ENCODE assay signal across 8 mouse cellular contexts in genomic region chr10:128613154-128613440, GRCm38 (mm10). TPM values are rescaled to one million over a fixed set of nuclear protein-coding genes. Genes with fewer than 3 reads are reported as not detected.
A peak's percentile ranks its signal among the peaks of the same experiment; 100 is the strongest.
DNase-seq lines count a peak whose midpoint lies in the region; ATAC-seq lines count a peak whose summit lies in the region.

No protein-coding gene starts in this region.

- no peak for ATAC-seq in heart, embryonic 16.5 days (replicated peaks; ENCODE audit: extremely low read depth, insufficient read depth, low FRiP score)
- ATAC-seq in liver, embryonic 15.5 days (ENCODE audit: insufficient read depth) = 0 out of 2 replicates have a peak, but pooled peaks have one; percentile 7

- H3K27ac ChIP-seq in heart, embryonic 16.5 days (ENCODE audit: low read length) = no peak overlapping the region
- H3K27ac ChIP-seq in embryonic facial prominence, embryonic 10.5 days (replicated peaks) = no peak overlapping the region
- H3K27ac ChIP-seq in liver, embryonic 15.5 days (replicated peaks) = no peak overlapping the region

- H3K9ac ChIP-seq in heart, embryonic 16.5 days (ENCODE audit: low read length) = no peak overlapping the region
- H3K9ac ChIP-seq in liver, embryonic 15.5 days = no peak overlapping the region

- 31% methylated on average over 6 of the region's 6 CpGs for WGBS in heart, embryonic 16.5 days
- WGBS in embryonic facial prominence, embryonic 10.5 days = 36% methylated on average over 6 of the region's 6 CpGs
- 34% methylated on average over 6 of the region's 6 CpGs for WGBS in liver, embryonic 15.5 days (ENCODE audit: insufficient replicate concordance)

- peak overlapping the region; percentile 8; the same call in 1 of the 2 replicates for H3K4me2 ChIP-seq in heart, embryonic 16.5 days (ENCODE audit: low read depth, low read length)
- H3K4me2 ChIP-seq in liver, embryonic 15.5 days = peak overlapping the region; percentile 33; the same call in 1 of the 2 replicates

- H3K4me1 ChIP-seq in heart, embryonic 16.5 days (ENCODE audit: control insufficient read depth, insufficient read depth, low read length) = no peaks in the 10 kb centered on the region
- 0 out of 2 replicates have a peak, but pooled peaks cover 4% of the 10 kb centered on the region for H3K4me1 ChIP-seq in embryonic facial prominence, embryonic 10.5 days
- H3K4me1 ChIP-seq in liver, embryonic 15.5 days (replicated peaks) = peaks cover 5% of the 10 kb centered on the region; the same call in 1 of the 2 replicates

- no peaks in the 10 kb centered on the region for H3K36me3 ChIP-seq in heart, embryonic 16.5 days (ENCODE audit: control insufficient read depth, insufficient read depth)
- H3K36me3 ChIP-seq in embryonic facial prominence, embryonic 10.5 days (replicated peaks) = no peaks in the 10 kb centered on the region
- H3K36me3 ChIP-seq in liver, embryonic 15.5 days (replicated peaks) = no peaks in the 10 kb centered on the region

- no peaks in the 10 kb centered on the region for H3K27me3 ChIP-seq in heart, embryonic 16.5 days (ENCODE audit: control insufficient read depth, insufficient read depth, low read length)
- H3K27me3 ChIP-seq in embryonic facial prominence, embryonic 10.5 days (replicated peaks; ENCODE audit: low read depth, poor library complexity, severe bottlenecking) = 0 out of 2 replicates have a peak, but pooled peaks cover 5% of the 10 kb centered on the region
- peaks cover 9% of the 10 kb centered on the region for H3K27me3 ChIP-seq in liver, embryonic 15.5 days

- H3K9me3 ChIP-seq in heart, embryonic 16.5 days (replicated peaks; ENCODE audit: control insufficient read depth, low read length) = no peaks in the 10 kb centered on the region
- no peaks in the 10 kb centered on the region for H3K9me3 ChIP-seq in embryonic facial prominence, embryonic 10.5 days
- H3K9me3 ChIP-seq in liver, embryonic 15.5 days (replicated peaks) = no peaks in the 10 kb centered on the region

- H3K4me3 ChIP-seq in heart, embryonic 16.5 days (ENCODE audit: low read length) = no peak overlapping the region
- peak overlapping the region; percentile 33 for H3K4me3 ChIP-seq in embryonic facial prominence, embryonic 10.5 days
- no peak overlapping the region for H3K4me3 ChIP-seq in liver, embryonic 15.5 days (replicated peaks)

- DNase-seq in heart, adult 18-20 months = no peak
- peak; percentile 68 for DNase-seq in CD4-positive, CD25-positive, alpha-beta regulatory T cell, adult 2 months (ENCODE audit: low read depth, low spot score)
- no peak for DNase-seq in embryonic facial prominence, embryonic 10.5 days (ENCODE audit: low spot score)
- DNase-seq in retina, embryonic 14.5 days (ENCODE audit: low spot score) = no peak
- no peak for DNase-seq in cerebellum, adult 18-20 months
- no peak for DNase-seq in urinary bladder, postnatal 4 days (ENCODE audit: low spot score in 2 of 2)

RNA-seq across cellular contexts. Expression of gene Rps26, which starts 13.4 kb away (rescaled TPM):
- 316 and 332 TPM in 2 replicates for polyA plus RNA-seq in heart, embryonic 16.5 days (2015; fragmentation: Nextera tagmentation; extraction: Ambion mirVana)
- total RNA-seq in heart, adult 18-20 months (2021) = 100 to 1,000 TPM; 257 to 282 TPM
- polyA plus RNA-seq in embryonic facial prominence, embryonic 10.5 days (2016; fragmentation: Nextera tagmentation; extraction: Ambion mirVana) = 566 and 582 TPM in 2 replicates
- polyA plus RNA-seq in liver, embryonic 15.5 days (2015; fragmentation: Nextera tagmentation; extraction: Ambion mirVana) = 296 and 352 TPM in 2 replicates

RNA-seq across cellular contexts. Expression of gene Erbb3, which starts 23.6 kb away (rescaled TPM):
- 3.9 and 5.4 TPM in 2 replicates for polyA plus RNA-seq in heart, embryonic 16.5 days (2015; fragmentation: Nextera tagmentation; extraction: Ambion mirVana)
- total RNA-seq in heart, adult 18-20 months (2021) = 1 to 10 TPM; 6.4 to 8.6 TPM
- 11.9 and 12.2 TPM in 2 replicates for polyA plus RNA-seq in embryonic facial prominence, embryonic 10.5 days (2016; fragmentation: Nextera tagmentation; extraction: Ambion mirVana)
- 3.1 and 3.6 TPM in 2 replicates for polyA plus RNA-seq in liver, embryonic 15.5 days (2015; fragmentation: Nextera tagmentation; extraction: Ambion mirVana)

RNA-seq across cellular contexts. Expression of gene Ikzf4, which starts 32.7 kb away (rescaled TPM):
- polyA plus RNA-seq in heart, embryonic 16.5 days (2015; fragmentation: Nextera tagmentation; extraction: Ambion mirVana) = 1.1 and 1.5 TPM in 2 replicates
- 1 to 10 TPM; 1.7 to 1.8 TPM for total RNA-seq in heart, adult 18-20 months (2021)
- 2.9 and 3.5 TPM in 2 replicates for polyA plus RNA-seq in embryonic facial prominence, embryonic 10.5 days (2016; fragmentation: Nextera tagmentation; extraction: Ambion mirVana)
- 0.12 TPM in 2 replicates for polyA plus RNA-seq in liver, embryonic 15.5 days (2015; fragmentation: Nextera tagmentation; extraction: Ambion mirVana)

RNA-seq across cellular contexts. Expression of gene Pa2g4, which starts 47.3 kb away (rescaled TPM):
- 125 and 150 TPM in 2 replicates for polyA plus RNA-seq in heart, embryonic 16.5 days (2015; fragmentation: Nextera tagmentation; extraction: Ambion mirVana)
- 10 to 100 TPM; 43.1 to 46.0 TPM for total RNA-seq in heart, adult 18-20 months (2021)
- 274 and 287 TPM in 2 replicates for polyA plus RNA-seq in embryonic facial prominence, embryonic 10.5 days (2016; fragmentation: Nextera tagmentation; extraction: Ambion mirVana)
- 118 and 119 TPM in 2 replicates for polyA plus RNA-seq in liver, embryonic 15.5 days (2015; fragmentation: Nextera tagmentation; extraction: Ambion mirVana)
